Mouse (Mus musculus) G1E (cell line): Measurements from ENCODE around the gene Tk1.

ENCODE experiments used
- CTCF ChIP-seq: IDR thresholded peaks from 2 replicates; pipeline ENCODE4 v1.5.1; 2012; ENCODE audit warnings: low read depth, low read length, inconsistent platforms, mixed read lengths
- GATA1 ChIP-seq: IDR thresholded peaks from 2 replicates; pipeline ENCODE4 v1.6.1; 2012; ENCODE audit warnings: borderline replicate concordance, low read length, inconsistent platforms, mixed read lengths
- GATA2 ChIP-seq: IDR thresholded peaks from 2 replicates; pipeline ENCODE4 v1.6.1; 2012; ENCODE audit warnings: low read depth, low read length, inconsistent platforms, borderline replicate concordance
- TAL1 ChIP-seq: conservative IDR thresholded peaks from 2 replicates; pipeline ENCODE4 v1.6.1; 2012; ENCODE audit warnings: low read depth, low read length, inconsistent platforms, mixed read lengths

GRCm38 (mm10) chr11:117830401-117830800 is 4.5 kb upstream of the Tk1 start:
- no peak for TF ChIP-seq TAL1
- TF ChIP-seq CTCF, result no peak
- TF ChIP-seq GATA1, result no peak
- TF ChIP-seq GATA2, result no peak
